Mouse (Mus musculus): Measurements from ENCODE around the gene Nol9.

Gene Nol9

GRCm38 (mm10) chr4:152092751-152093293, 53.7 kb downstream of the Nol9 start:
- no peak for DNase-seq (ENCODE audit: low spot score)

DNA sequence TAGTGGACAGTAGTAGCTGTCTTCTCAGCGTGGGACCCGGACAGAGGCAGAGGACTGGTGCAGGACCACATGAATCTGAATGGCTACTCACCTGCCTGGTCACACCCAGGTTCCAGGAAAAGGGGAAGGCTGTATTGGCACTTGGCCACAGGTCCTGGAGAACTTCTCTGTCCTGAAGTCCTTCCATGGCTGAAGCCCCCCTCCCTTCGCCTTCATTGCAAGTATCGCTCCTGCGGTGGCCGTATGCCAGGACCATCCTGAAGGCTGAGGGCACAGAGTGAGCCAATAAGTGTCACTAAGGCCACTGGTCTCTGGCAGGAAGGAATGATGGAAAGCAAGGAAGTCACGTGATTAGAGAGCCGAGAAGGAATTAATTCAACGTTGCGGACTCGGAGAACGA, 55.1 kb downstream of the Nol9 start:
- no peak for DNase-seq (ENCODE audit: low spot score)

DNA sequence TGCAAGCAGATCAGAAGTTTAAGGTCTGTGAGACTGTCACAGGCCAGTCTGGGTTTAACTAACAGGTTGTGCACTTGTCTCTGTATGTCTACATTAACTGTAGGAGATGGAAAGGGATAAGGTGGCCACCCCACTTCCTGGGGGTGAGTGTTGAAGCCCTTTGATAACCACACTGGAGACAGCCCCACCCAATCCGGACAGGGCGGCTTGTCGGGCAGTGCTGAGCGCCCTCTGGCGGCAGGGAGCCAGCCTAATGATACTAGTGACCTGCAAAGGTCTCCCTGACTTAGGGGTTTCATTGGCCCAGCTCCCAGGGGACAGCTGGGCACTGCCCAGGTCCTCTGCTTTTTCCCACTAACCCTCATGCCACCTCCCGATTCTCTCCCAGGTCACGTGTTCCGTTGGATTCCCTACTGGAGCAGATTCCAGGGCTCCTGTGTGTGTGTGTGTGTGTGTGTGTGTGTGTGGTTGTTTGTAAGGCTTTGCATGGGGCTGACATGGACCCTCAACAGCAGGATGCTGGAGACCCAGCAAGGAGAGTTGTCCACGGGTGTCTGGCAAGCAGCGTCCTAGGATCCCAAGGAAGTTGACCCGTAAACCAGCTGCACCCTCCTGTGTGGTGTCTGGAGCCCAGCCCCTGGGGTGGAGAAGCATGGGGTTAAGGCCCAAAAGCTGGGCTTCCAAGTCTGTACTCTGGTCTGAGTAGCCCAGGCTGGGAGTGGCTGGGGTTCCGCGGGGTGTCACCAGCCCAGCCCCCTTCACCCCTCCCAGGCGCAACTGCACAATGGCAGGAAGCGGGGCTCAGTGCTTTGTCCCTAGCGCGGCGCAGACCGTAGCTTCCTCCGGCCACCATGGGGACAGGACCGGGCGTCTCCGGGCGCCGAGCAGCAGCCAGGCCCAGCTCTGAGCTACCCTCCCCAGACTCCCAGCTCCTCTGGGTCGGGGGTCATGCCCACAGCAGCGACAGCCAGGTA, 57.1 kb downstream of the Nol9 start:
- DNase-seq (ENCODE audit: low spot score) = peak; percentile 60

- DNase-seq (ENCODE audit: low spot score) = no peak
These were observed 57.8 kb downstream of the Nol9 start for GRCm38 (mm10) chr4:152096927-152097326.

- no peak for DNase-seq (ENCODE audit: low spot score)
These were observed 59.0 kb downstream of the Nol9 start for GRCm38 (mm10) chr4:152097911-152098799.

DNA sequence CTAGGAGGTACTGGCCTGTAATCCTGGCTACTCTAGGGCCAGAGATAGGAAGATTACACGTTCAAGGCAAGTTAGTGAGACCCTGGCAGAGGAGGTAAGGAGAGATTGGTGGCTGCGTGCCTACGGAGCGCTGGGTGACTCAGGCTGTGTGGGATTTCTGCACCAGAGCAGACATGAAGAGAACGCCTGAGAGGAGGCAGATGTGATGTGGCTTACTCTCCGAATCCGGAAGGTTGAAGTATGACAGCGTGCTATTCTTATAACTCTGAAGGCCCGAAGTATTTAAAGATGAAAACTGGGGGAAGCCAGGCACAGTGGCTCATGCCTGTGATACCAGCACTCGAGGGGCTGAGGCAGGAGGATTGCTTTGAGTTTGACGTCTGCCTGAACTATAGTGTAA, 61.4 kb downstream of the Nol9 start:
- no peak for DNase-seq (ENCODE audit: low spot score)

DNA sequence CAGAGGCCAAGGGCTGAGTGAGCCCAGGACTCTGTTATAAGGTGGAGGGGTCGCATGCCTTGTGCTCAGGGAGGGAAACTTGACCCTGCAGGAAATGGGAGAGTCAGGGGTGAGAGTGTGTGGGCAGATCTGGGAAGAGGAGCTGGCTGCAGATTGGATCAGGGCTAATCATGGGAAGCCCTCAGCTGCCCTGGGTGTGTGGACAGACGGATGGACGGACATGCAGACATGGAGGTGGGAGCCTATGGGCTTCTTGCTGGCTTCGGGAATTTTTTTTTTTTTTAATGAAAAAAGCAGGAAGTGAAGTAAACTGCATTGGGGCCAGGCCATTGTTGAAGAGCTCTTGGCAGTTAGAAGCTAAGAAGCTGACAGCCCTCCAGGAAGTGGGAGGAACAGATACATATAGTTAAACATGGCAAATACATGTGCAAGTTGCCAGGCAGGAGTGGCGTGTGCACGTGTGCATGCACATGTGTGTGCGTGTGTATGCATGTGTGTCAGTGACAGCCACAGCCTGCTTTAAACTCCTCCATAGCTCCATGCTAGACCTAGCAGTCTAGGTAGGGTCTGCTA, 62.0 kb downstream of the Nol9 start:
- no peak for DNase-seq (ENCODE audit: low spot score)

DNA sequence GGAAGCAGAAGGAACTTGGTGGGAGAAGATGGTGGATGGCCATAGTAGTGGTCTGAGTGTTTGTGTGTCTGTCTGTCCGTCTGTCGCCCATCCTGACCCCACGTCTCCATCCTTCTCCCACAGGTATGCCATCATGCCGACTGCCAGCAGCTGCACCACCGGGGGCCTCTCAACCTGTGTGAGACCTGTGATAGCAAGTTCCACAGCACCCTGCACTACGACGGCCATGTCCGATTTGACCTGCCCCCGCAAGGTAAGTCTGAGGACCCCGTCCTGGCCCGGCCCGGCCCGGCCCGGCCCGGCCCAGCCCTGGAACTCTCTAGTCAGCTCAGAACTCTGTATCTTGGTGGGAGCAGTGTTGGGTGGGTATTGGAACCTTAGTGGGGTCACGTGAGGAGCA, 62.8 kb downstream of the Nol9 start:
- no peak for DNase-seq (ENCODE audit: low spot score)

DNA sequence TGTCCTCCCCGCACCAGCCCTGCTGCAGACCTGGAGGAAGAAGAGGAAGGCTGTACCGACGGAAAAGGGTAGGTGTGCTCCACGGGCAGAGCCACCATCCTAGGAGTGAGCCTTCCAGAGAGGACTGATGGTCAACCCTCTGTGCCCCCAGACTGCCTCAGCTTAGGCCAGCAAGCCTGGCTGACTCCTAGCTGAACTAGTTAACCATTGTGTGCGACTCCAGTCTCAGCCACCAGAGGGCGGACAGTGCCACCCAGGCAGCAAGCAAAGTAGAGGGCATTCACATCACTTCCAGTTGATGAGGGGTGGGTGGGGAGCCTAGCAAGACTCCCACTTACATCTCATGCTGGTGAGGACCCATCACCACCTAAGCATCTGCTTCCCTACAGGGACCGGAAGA, 63.9 kb downstream of the Nol9 start:
- peak; percentile 65 for DNase-seq (ENCODE audit: low spot score)

DNA sequence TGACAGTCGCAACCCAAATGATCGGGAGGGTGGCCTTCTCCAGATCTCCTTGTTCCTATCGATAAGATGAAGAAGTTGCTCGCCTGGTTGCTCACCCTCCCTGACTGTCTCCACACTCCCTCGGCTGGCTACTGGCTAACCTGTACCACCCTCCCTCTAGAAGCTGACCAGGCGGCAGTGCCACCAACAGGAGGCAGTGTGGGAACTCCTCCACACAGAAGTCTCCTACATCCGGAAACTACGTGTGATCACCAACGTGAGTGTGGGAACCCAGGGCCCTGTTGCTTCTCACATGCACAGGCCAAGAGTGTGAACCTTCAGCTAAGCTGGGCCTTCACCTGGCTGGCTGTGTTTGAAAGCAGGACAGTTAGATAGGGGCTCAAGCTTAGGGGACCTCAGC, 67.6 kb downstream of the Nol9 start:
- DNase-seq (ENCODE audit: low spot score) = no peak

GRCm38 (mm10) chr4:152107493-152107892, 68.4 kb downstream of the Nol9 start:
- no peak for DNase-seq (ENCODE audit: low spot score)

- DNase-seq (ENCODE audit: low spot score) = peak; percentile 46
These were observed 68.9 kb downstream of the Nol9 start for GRCm38 (mm10) chr4:152107971-152108509.

DNA sequence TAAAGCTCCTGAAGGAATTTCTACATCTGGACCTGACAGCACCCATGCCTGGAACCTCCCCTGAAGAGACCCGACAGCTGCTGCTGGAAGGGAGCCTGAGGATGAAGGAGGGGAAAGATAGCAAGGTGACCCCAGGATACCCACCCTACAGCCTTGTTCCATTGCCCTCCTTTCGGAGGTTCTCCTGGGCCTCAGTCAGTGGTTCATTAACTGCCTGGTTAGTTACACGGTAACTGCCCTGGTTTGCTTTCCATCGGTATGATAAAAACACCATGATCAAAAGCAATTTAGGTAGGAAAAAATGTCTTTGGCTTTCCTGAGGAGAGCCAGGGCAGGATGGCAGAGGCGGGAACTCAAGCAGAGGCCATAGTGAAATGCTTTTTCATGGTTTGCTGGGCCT, 69.6 kb downstream of the Nol9 start:
- no peak for DNase-seq (ENCODE audit: low spot score)

DNA sequence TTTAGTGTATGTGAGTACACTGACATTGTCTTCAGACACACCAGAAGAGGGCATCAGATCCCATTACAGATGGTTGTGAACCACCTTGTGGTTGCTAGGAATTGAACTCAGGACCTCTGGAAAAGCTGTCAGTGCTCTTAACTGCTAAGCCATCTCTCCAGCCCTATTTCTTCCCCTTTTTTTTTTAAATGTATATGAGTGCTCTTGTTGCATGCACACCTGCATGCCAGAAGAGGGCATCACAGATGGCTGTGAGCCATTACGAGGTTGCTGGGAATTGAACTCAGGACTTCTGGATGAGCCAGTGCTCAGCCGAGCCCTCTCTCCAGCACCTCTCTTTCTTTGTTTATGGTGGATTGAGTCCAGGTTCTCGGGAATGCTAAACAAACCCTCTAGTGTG, 70.4 kb downstream of the Nol9 start:
- no peak for DNase-seq (ENCODE audit: low spot score)

DNA sequence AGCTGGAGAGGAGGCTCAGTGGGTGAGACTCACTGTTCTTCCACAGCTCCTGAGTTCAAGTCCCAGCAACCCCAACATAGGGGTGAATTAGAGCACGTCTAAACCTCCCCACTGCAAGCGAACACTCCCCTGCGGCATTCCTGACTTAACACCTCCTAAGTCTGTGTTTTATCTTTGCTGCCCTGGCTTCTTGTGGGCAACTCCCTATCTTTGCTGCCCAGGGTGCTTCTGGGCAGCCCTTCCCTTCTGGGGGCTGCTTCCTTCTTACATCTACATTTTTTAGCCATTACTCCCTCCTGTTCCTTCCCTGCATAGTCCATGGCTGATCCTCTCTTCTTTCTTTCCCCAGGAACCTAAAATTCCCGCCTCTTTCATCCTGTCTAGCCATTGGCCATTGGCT, 71.6 kb downstream of the Nol9 start:
- DNase-seq (ENCODE audit: low spot score) = no peak

Measured in ovary, postnatal 14 days (tissue).